Mouse (Mus musculus) testis, adult 2 months (tissue): Measurements from ENCODE around the gene Dact3.

ENCODE experiments used
- CTCF ChIP-seq: fragments of 200-500 bp; IDR thresholded peaks from 2 replicates; pipeline ENCODE4 v1.5.1; 2012; ENCODE audit warnings: low read depth, mild to moderate bottlenecking, inconsistent platforms, low read length, moderate library complexity; ENCODE audit not compliant: control insufficient read depth, insufficient read depth, insufficient replicate concordance
- POLR2A ChIP-seq: fragments of 200-500 bp; IDR thresholded peaks from 2 replicates; pipeline ENCODE4 v1.6.1; 2012; ENCODE audit warnings: low read depth, mild to moderate bottlenecking, inconsistent platforms, low read length, moderate library complexity; ENCODE audit not compliant: control insufficient read depth

DNA sequence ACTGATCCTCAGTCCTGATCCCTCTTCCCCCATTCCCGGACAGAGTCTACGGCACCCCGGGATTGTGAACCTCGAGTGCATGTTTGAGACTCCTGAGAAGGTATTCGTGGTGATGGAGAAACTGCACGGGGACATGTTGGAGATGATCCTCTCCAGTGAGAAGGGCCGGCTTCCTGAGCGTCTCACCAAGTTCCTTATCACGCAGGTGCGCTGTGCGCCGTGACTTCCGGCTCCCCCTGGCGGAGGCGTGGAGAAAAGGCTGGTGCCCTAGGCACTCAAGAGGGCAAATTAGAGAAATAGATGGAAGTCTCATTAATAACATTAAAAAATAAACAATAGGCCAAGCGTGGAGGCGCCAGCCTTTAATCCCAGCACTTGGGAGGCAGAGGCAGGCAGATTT lies 16.8 kb upstream of the Dact3 start:
- no peak for TF ChIP-seq POLR2A
- peak; percentile 55; the same call in 1 of the 2 replicates for TF ChIP-seq CTCF
